Mouse (Mus musculus): ENCODE data around the gene Btbd8.

GRCm38 (mm10) chr5:107405361-107405760 lies 32.4 kb upstream of the Btbd8 start:
- TF ChIP-seq EP300 (IDR thresholded peaks at IDR 0.05; ENCODE audit: low read depth) (no peak), CTCF (IDR thresholded peaks at IDR 0.05; ENCODE audit: low read depth) (no peak)

All from heart, postnatal 0 days (tissue).